Mouse (Mus musculus) naive thymus-derived CD4-positive, alpha-beta T cell, adult 2 months (primary cell): Measurements from ENCODE around the gene Vmn1r7.
"Not testable (repeated sequence)": the region's sequence is repeated elsewhere in the genome, so short reads cannot be mapped to it uniquely, and the experiment has no call there.

ENCODE experiments used
- DNase-seq: peaks from one replicate; pipeline ENCODE4 v3.0.0-alpha.2; 2011; ENCODE audit warnings: low read depth

Gene Vmn1r7

DNA sequence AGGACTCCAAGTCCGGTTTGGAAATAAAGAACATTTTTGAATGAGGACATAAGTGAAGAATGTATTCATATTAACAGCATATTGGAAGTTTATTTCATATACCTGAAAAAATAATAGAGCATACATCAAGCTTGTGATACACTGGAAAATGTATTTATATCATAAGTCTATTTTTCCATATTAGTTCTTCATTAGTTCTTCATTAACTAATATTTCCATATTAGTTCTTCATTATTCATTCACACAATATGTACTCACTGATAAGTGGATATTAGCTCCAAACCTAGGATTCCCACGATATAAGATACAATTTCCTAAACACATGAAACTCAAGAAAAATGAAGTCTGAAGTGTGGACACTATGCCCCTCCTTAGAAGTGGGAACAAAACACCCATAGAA is at the start of gene Vmn1r7:
Gene Vmn1r7, minus strand, starts transcription at position 101 of the 400 bp plus-strand sequence.
- DNase-seq: not testable (repeated sequence)

GRCm38 (mm10) chr6:57066487-57066886 is 41.4 kb upstream of the Vmn1r7 start, which contains the start of gene Vmn1r9:
Gene Vmn1r9 (plus strand): TSS chr6:57066787.
- no peak for DNase-seq

- DNase-seq: no peak
Measured at GRCm38 (mm10) chr6:57063730-57064129, 38.6 kb upstream of the Vmn1r7 start.

GRCm38 (mm10) chr6:57034674-57035073 is 9.6 kb upstream of the Vmn1r7 start:
- no peak for DNase-seq

GRCm38 (mm10) chr6:57031984-57032383 is 6.9 kb upstream of the Vmn1r7 start, which contains the start of gene Vmn1r8:
Gene Vmn1r8 (plus strand): TSS chr6:57032284.
- DNase-seq: no peak

DNA sequence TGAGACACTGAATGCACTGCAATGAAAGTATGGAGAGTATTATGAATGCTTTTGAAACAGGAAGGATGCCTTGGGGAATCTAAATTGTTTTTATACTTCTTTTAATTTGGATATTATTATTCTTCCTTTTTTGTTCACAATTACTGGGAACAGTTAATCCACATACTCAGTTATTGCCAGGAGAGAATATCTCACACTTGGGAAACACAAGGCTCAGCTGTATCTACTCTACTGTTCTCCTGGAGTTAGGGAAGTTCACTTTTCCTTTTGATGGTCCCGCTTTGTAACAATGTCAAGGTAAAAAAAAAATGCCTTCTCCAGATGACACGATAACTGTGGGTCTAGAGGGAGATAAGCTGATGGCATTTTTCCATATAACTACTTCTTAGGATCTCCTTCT is 28.2 kb downstream of the Vmn1r7 start, which contains the start of gene Vmn1r6:
Gene Vmn1r6, plus strand, starts transcription at position 301 of the 400 bp plus-strand sequence.
- no peak for DNase-seq
